Mouse (Mus musculus) granulocyte monocyte progenitor cell, adult 5-6 weeks (primary cell): ENCODE measurements around the gene Sp3. TPM values are rescaled to one million over a fixed set of nuclear protein-coding genes. Genes with fewer than 3 reads are reported as not detected.
"Not testable (repeated sequence)": the region's sequence is repeated elsewhere in the genome, so short reads cannot be mapped to it uniquely, and the experiment has no call there.

Source experiments
- ATAC-seq: replicated peaks from 2 replicates; pipeline ENCODE4 v1.8.0; 2016; ENCODE audit warnings: mild to moderate bottlenecking, moderate TSS enrichment, inconsistent platforms; ENCODE audit not compliant: poor library complexity, severe bottlenecking
- total RNA-seq, 2 experiments: library from RNA; stranded (forward) in 1 of 2; stranded (reverse) in 1 of 2; fragments of 200-712, 200-1000 nt in 1 of 2; fragments of >200 nt in 1 of 2; fragmentation: Nextera tagmentation in 1 of 2; gene quantifications; 2 replicates each; pipeline ENCODE4 v1.2.3; 2014 to 2017

The Sp3 gene
- total RNA-seq, 2 experiments from 2014 or later = 79.6 to 136 TPM

- no peak for ATAC-seq
These were observed 23.8 kb downstream of the Sp3 start for GRCm38 (mm10) chr2:72956415-72956814.

GRCm38 (mm10) chr2:72952979-72953378, 27.3 kb downstream of the Sp3 start:
- ATAC-seq = no peak

GRCm38 (mm10) chr2:72935937-72936336, 44.3 kb downstream of the Sp3 start:
- no peak for ATAC-seq

- ATAC-seq = no peak
These were observed 48.1 kb downstream of the Sp3 start for GRCm38 (mm10) chr2:72932186-72932585.

- no peak for ATAC-seq
These were observed 55.3 kb downstream of the Sp3 start for GRCm38 (mm10) chr2:72924981-72925380.

- ATAC-seq = no peak
These were observed 64.1 kb downstream of the Sp3 start for GRCm38 (mm10) chr2:72916170-72916569.

GRCm38 (mm10) chr2:72915245-72915930, 64.9 kb downstream of the Sp3 start:
- no peak for ATAC-seq

- ATAC-seq = no peak
These were observed 66.8 kb downstream of the Sp3 start for GRCm38 (mm10) chr2:72913458-72913760.

GRCm38 (mm10) chr2:72912708-72913457, 67.4 kb downstream of the Sp3 start:
- ATAC-seq = no peak

GRCm38 (mm10) chr2:72911527-72911926, 68.7 kb downstream of the Sp3 start:
- ATAC-seq = no peak

GRCm38 (mm10) chr2:72909046-72909445, 71.2 kb downstream of the Sp3 start:
- ATAC-seq = no peak

- ATAC-seq = no peak
These were observed 71.9 kb downstream of the Sp3 start for GRCm38 (mm10) chr2:72908191-72908910.

GRCm38 (mm10) chr2:72906745-72907144, 73.5 kb downstream of the Sp3 start:
- no peak for ATAC-seq

- not testable (repeated sequence) for ATAC-seq
These were observed 77.2 kb downstream of the Sp3 start for GRCm38 (mm10) chr2:72902816-72903680.

GRCm38 (mm10) chr2:72898782-72899305, 81.4 kb downstream of the Sp3 start:
- no peak for ATAC-seq

GRCm38 (mm10) chr2:72898094-72898781, 82.0 kb downstream of the Sp3 start:
- no peak for ATAC-seq

- no peak; the same call in 1 of the 2 replicates for ATAC-seq
These were observed 90.4 kb downstream of the Sp3 start for GRCm38 (mm10) chr2:72889806-72890205.
